Mouse (Mus musculus): ENCODE data around the gene Sec24b.

The Sec24b gene

GRCm38 (mm10) chr3:129985335-129985734 is 76.0 kb downstream of the Sec24b start:
- in situ Hi-C loops (cut with MboI; ENCODE audit: unreplicated experiment in 2 of 2), result loop anchor here in 1 of 2 experiments (10.0 kb wide), 1 partner anchor 161 kb away; the partner anchor contains the start of gene Rrh

GRCm38 (mm10) chr3:129984797-129985196 is 76.6 kb downstream of the Sec24b start:
- in situ Hi-C loops (cut with MboI; ENCODE audit: unreplicated experiment in 2 of 2), result loop anchor here in 1 of 2 experiments (10.0 kb wide), 1 partner anchor 160 kb away; the partner anchor contains the start of gene Rrh

- in situ Hi-C loops (cut with MboI; ENCODE audit: unreplicated experiment in 2 of 2), result loop anchor here in 1 of 2 experiments (10.0 kb wide), 1 partner anchor 157 kb away; the partner anchor contains the start of gene Rrh
These were observed 79.1 kb downstream of the Sec24b start for GRCm38 (mm10) chr3:129982271-129982670.

- in situ Hi-C loops (cut with MboI; ENCODE audit: unreplicated experiment in 2 of 2), result loop anchor here in 1 of 2 experiments (10.0 kb wide), 1 partner anchor 157 kb away; the partner anchor contains the start of gene Rrh
These were observed 79.6 kb downstream of the Sec24b start for GRCm38 (mm10) chr3:129981756-129982155.

- in situ Hi-C loops (cut with MboI; ENCODE audit: unreplicated experiment in 2 of 2), result no loop called here
These were observed 81.8 kb downstream of the Sec24b start for GRCm38 (mm10) chr3:129979510-129979909.

- in situ Hi-C loops (cut with MboI; ENCODE audit: unreplicated experiment in 2 of 2), result no loop called here
These were observed 82.6 kb downstream of the Sec24b start for GRCm38 (mm10) chr3:129978716-129979115.

GRCm38 (mm10) chr3:129976317-129976716 is 85.0 kb downstream of the Sec24b start:
- in situ Hi-C loops (cut with MboI; ENCODE audit: unreplicated experiment in 2 of 2), result no loop called here

GRCm38 (mm10) chr3:129970529-129971515 is 90.5 kb downstream of the Sec24b start:
- in situ Hi-C loops (cut with MboI; ENCODE audit: unreplicated experiment in 2 of 2), result no loop called here

GRCm38 (mm10) chr3:129969432-129970395 is 91.6 kb downstream of the Sec24b start, which contains the start of gene Mcub:
Gene Mcub, minus strand, starts transcription at chr3:129970206.
- in situ Hi-C loops (cut with MboI; ENCODE audit: unreplicated experiment in 2 of 2), result no loop called here

- in situ Hi-C loops (cut with MboI; ENCODE audit: unreplicated experiment in 2 of 2), result no loop called here
These were observed 92.3 kb downstream of the Sec24b start for GRCm38 (mm10) chr3:129969031-129969430.

GRCm38 (mm10) chr3:129967874-129968273 is 93.5 kb downstream of the Sec24b start:
- in situ Hi-C loops (cut with MboI; ENCODE audit: unreplicated experiment in 2 of 2), result no loop called here

GRCm38 (mm10) chr3:129964681-129965080 is 96.7 kb downstream of the Sec24b start:
- in situ Hi-C loops (cut with MboI; ENCODE audit: unreplicated experiment in 2 of 2), result no loop called here

GRCm38 (mm10) chr3:129962533-129962932 is 98.8 kb downstream of the Sec24b start:
- in situ Hi-C loops (cut with MboI; ENCODE audit: unreplicated experiment in 2 of 2), result no loop called here

GRCm38 (mm10) chr3:129953296-129953695 is 108.1 kb downstream of the Sec24b start:
- in situ Hi-C loops (cut with MboI; ENCODE audit: unreplicated experiment in 2 of 2), result no loop called here

GRCm38 (mm10) chr3:129949158-129949773 is 112.1 kb downstream of the Sec24b start:
- in situ Hi-C loops (cut with MboI; ENCODE audit: unreplicated experiment in 2 of 2), result no loop called here

- in situ Hi-C loops (cut with MboI; ENCODE audit: unreplicated experiment in 2 of 2), result no loop called here
These were observed 113.0 kb downstream of the Sec24b start for GRCm38 (mm10) chr3:129948359-129948758.

GRCm38 (mm10) chr3:129946217-129946914 is 115.0 kb downstream of the Sec24b start:
- in situ Hi-C loops (cut with MboI; ENCODE audit: unreplicated experiment in 2 of 2), result no loop called here

GRCm38 (mm10) chr3:129943813-129944212 is 117.5 kb downstream of the Sec24b start:
- in situ Hi-C loops (cut with MboI; ENCODE audit: unreplicated experiment in 2 of 2), result no loop called here

GRCm38 (mm10) chr3:129941291-129941690 is 120.1 kb downstream of the Sec24b start:
- in situ Hi-C loops (cut with MboI; ENCODE audit: unreplicated experiment in 2 of 2), result no loop called here
